Mouse (Mus musculus): ENCODE measurements around the gene Mmel1. TPM values are rescaled to one million over a fixed set of nuclear protein-coding genes. Genes with fewer than 3 reads are reported as not detected.

Mmel1 gene
- polyA plus RNA-seq, 1 experiment from 2014 or later: 0.56 TPM

GRCm38 (mm10) chr4:154838741-154839140, 30.6 kb upstream of the Mmel1 start:
- no peaks in the 10 kb centered on the region for H3K4me1 ChIP-seq (ENCODE audit: control insufficient read depth, insufficient read depth, low read length)
- ATAC-seq (ENCODE audit: low FRiP score) (no peak), DNase-seq (ENCODE audit: low spot score, missing footprints) (no peak)
- no peak overlapping the region for H3K4me3 ChIP-seq (ENCODE audit: low read depth, low read length)
- no peak overlapping the region for H3K27ac ChIP-seq (ENCODE audit: low read depth, low read length)
- no peaks in the 10 kb centered on the region for H3K9me3 ChIP-seq (ENCODE audit: control insufficient read depth, low read length)
- 93% methylated on average over 13 of the region's 13 CpGs for WGBS
- no peak overlapping the region for H3K9ac ChIP-seq (ENCODE audit: low read length)
- H3K36me3 ChIP-seq (ENCODE audit: control insufficient read depth, insufficient read depth, low read length): no peaks in the 10 kb centered on the region
- no peaks in the 10 kb centered on the region for H3K27me3 ChIP-seq (ENCODE audit: control insufficient read depth, insufficient read depth, low read length)
- no peak overlapping the region for H3K4me2 ChIP-seq

DNA sequence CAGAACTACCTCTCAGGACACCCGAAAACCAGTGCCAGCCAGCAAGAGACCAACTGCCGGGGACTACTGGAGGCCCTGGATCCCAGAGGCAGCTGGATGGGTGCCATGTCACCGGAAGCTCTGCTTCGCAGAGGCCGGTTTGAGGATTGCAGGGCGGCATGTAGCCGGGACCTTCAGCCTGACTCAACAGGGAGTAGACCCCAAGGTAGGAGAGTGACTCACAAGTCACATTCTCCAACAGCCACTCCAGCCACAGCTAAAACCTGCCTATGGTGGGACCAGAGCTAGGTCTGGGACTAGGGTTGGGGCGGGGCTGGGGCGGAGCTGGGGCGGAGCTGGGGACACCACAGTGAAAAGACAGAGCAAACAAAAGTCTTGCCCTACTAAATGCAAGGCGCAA, 30.0 kb upstream of the Mmel1 start:
- 45% methylated on average over 11 of the region's 11 CpGs for WGBS
- no peak overlapping the region for H3K27ac ChIP-seq (ENCODE audit: low read depth, low read length)
- DNase-seq (ENCODE audit: low spot score, missing footprints) (peak; percentile 79), ATAC-seq (ENCODE audit: low FRiP score) (no peak)
- H3K4me1 ChIP-seq (ENCODE audit: control insufficient read depth, insufficient read depth, low read length): no peaks in the 10 kb centered on the region
- no peaks in the 10 kb centered on the region for H3K36me3 ChIP-seq (ENCODE audit: control insufficient read depth, insufficient read depth, low read length)
- no peaks in the 10 kb centered on the region for H3K27me3 ChIP-seq (ENCODE audit: control insufficient read depth, insufficient read depth, low read length)
- no peak overlapping the region for H3K9ac ChIP-seq (ENCODE audit: low read length)
- H3K4me3 ChIP-seq (ENCODE audit: low read depth, low read length): no peak overlapping the region
- no peak overlapping the region for H3K4me2 ChIP-seq
- no peaks in the 10 kb centered on the region for H3K9me3 ChIP-seq (ENCODE audit: control insufficient read depth, low read length)

DNA sequence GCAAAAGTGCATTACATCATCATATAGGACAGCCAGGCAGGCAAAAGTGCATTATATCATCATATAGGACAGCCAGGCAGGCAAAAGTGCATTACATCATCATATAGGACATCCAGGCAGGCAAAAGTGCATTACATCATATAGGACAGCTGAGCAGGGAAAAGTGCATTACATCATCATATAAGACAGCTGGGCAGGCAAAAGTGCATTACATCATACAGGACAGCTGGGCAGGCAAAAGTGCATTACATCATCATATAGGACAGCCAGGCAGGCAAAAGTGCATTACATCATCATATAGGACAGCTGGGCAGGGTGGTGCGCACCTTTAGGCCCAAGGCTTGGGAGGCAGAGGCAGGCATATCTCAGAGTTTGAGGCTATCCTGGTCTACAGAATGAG, 16.7 kb upstream of the Mmel1 start:
- H3K27me3 ChIP-seq (ENCODE audit: control insufficient read depth, insufficient read depth, low read length): peaks cover 21% of the 10 kb centered on the region

GRCm38 (mm10) chr4:154853881-154854280, 15.5 kb upstream of the Mmel1 start:
- Histone ChIP-seq H3K4me2 (no peak overlapping the region), H3K27me3 (ENCODE audit: control insufficient read depth, insufficient read depth, low read length) (peaks cover 23% of the 10 kb centered on the region), H3K27ac (ENCODE audit: low read depth, low read length) (no peak overlapping the region), H3K4me1 (ENCODE audit: control insufficient read depth, insufficient read depth, low read length) (peaks cover 3% of the 10 kb centered on the region), H3K36me3 (ENCODE audit: control insufficient read depth, insufficient read depth, low read length) (no peaks in the 10 kb centered on the region), H3K9me3 (ENCODE audit: control insufficient read depth, low read length) (no peaks in the 10 kb centered on the region), H3K4me3 (ENCODE audit: low read depth, low read length) (no peak overlapping the region), H3K9ac (ENCODE audit: low read length) (no peak overlapping the region)
- WGBS: 85% methylated on average over 4 of the region's 4 CpGs
- DNase-seq (ENCODE audit: low spot score, missing footprints) (peak; percentile 59), ATAC-seq (ENCODE audit: low FRiP score) (no peak)

More for the DNA sequence above, 16.7 kb upstream of the Mmel1 start:
- Histone ChIP-seq H3K4me3 (ENCODE audit: low read depth, low read length) (no peak overlapping the region), H3K27ac (ENCODE audit: low read depth, low read length) (no peak overlapping the region), H3K36me3 (ENCODE audit: control insufficient read depth, insufficient read depth, low read length) (no peaks in the 10 kb centered on the region), H3K9me3 (ENCODE audit: control insufficient read depth, low read length) (no peaks in the 10 kb centered on the region), H3K4me2 (no peak overlapping the region), H3K4me1 (ENCODE audit: control insufficient read depth, insufficient read depth, low read length) (peaks cover 3% of the 10 kb centered on the region), H3K9ac (ENCODE audit: low read length) (no peak overlapping the region)
- DNase-seq (ENCODE audit: low spot score, missing footprints) (peak; percentile 77), ATAC-seq (ENCODE audit: low FRiP score) (no peak)
- 100% methylated on average over 1 of the region's 1 CpGs for WGBS

GRCm38 (mm10) chr4:154854676-154855345, 14.6 kb upstream of the Mmel1 start:
- 63% methylated on average over 12 of the region's 12 CpGs for WGBS
- ATAC-seq (ENCODE audit: low FRiP score): no peak
- Histone ChIP-seq H3K27me3 (ENCODE audit: control insufficient read depth, insufficient read depth, low read length) (peaks cover 24% of the 10 kb centered on the region), H3K27ac (ENCODE audit: low read depth, low read length) (no peak overlapping the region), H3K4me3 (ENCODE audit: low read depth, low read length) (no peak overlapping the region), H3K9me3 (ENCODE audit: control insufficient read depth, low read length) (no peaks in the 10 kb centered on the region), H3K9ac (ENCODE audit: low read length) (no peak overlapping the region), H3K4me1 (ENCODE audit: control insufficient read depth, insufficient read depth, low read length) (peaks cover 3% of the 10 kb centered on the region), H3K4me2 (no peak overlapping the region; the same call in 1 of the 2 replicates), H3K36me3 (ENCODE audit: control insufficient read depth, insufficient read depth, low read length) (no peaks in the 10 kb centered on the region)
- DNase-seq (ENCODE audit: low spot score, missing footprints): peak; percentile 83

GRCm38 (mm10) chr4:154855721-154856479, 13.5 kb upstream of the Mmel1 start:
- peak; percentile 96 for ATAC-seq (ENCODE audit: low FRiP score)
- Histone ChIP-seq H3K9me3 (ENCODE audit: control insufficient read depth, low read length) (no peaks in the 10 kb centered on the region), H3K4me1 (ENCODE audit: control insufficient read depth, insufficient read depth, low read length) (peaks cover 3% of the 10 kb centered on the region), H3K27ac (ENCODE audit: low read depth, low read length) (peak overlapping the region; percentile 8; the same call in 1 of the 2 replicates), H3K36me3 (ENCODE audit: control insufficient read depth, insufficient read depth, low read length) (no peaks in the 10 kb centered on the region), H3K4me2 (peak overlapping the region; percentile 81), H3K9ac (ENCODE audit: low read length) (peak overlapping the region; percentile 70), H3K27me3 (ENCODE audit: control insufficient read depth, insufficient read depth, low read length) (peaks cover 24% of the 10 kb centered on the region), H3K4me3 (ENCODE audit: low read depth, low read length) (peak overlapping the region; percentile 46)
- peak; percentile 99 for DNase-seq (ENCODE audit: low spot score, missing footprints)
- under 1% methylated on average over 97 of the region's 110 CpGs for WGBS

GRCm38 (mm10) chr4:154856480-154856837, 12.9 kb upstream of the Mmel1 start:
- DNase-seq (ENCODE audit: low spot score, missing footprints) (no peak), ATAC-seq (ENCODE audit: low FRiP score) (no peak; the same call in 1 of the 2 replicates)
- peak overlapping the region; percentile 70 for H3K9ac ChIP-seq (ENCODE audit: low read length)
- peaks cover 3% of the 10 kb centered on the region for H3K4me1 ChIP-seq (ENCODE audit: control insufficient read depth, insufficient read depth, low read length)
- WGBS: 20% methylated on average over 9 of the region's 9 CpGs
- peaks cover 24% of the 10 kb centered on the region for H3K27me3 ChIP-seq (ENCODE audit: control insufficient read depth, insufficient read depth, low read length)
- peak overlapping the region; percentile 81 for H3K4me2 ChIP-seq
- H3K4me3 ChIP-seq (ENCODE audit: low read depth, low read length): peak overlapping the region; percentile 46
- H3K36me3 ChIP-seq (ENCODE audit: control insufficient read depth, insufficient read depth, low read length): no peaks in the 10 kb centered on the region
- H3K27ac ChIP-seq (ENCODE audit: low read depth, low read length): peak overlapping the region; percentile 8; the same call in 1 of the 2 replicates
- H3K9me3 ChIP-seq (ENCODE audit: control insufficient read depth, low read length): no peaks in the 10 kb centered on the region

GRCm38 (mm10) chr4:154856882-154857281, 12.5 kb upstream of the Mmel1 start:
- Histone ChIP-seq H3K27ac (ENCODE audit: low read depth, low read length) (no peak overlapping the region), H3K4me3 (ENCODE audit: low read depth, low read length) (no peak overlapping the region), H3K36me3 (ENCODE audit: control insufficient read depth, insufficient read depth, low read length) (no peaks in the 10 kb centered on the region), H3K4me1 (ENCODE audit: control insufficient read depth, insufficient read depth, low read length) (peaks cover 3% of the 10 kb centered on the region), H3K27me3 (ENCODE audit: control insufficient read depth, insufficient read depth, low read length) (peaks cover 24% of the 10 kb centered on the region), H3K4me2 (no peak overlapping the region; the same call in 1 of the 2 replicates), H3K9ac (ENCODE audit: low read length) (no peak overlapping the region), H3K9me3 (ENCODE audit: control insufficient read depth, low read length) (no peaks in the 10 kb centered on the region)
- WGBS: 87% methylated on average over 7 of the region's 7 CpGs
- DNase-seq (ENCODE audit: low spot score, missing footprints): no peak
- ATAC-seq (ENCODE audit: low FRiP score): no peak

Measured in midbrain, embryonic 11.5 days (tissue).